Mouse (Mus musculus) midbrain, postnatal 0 days (tissue): ENCODE results near the gene Rxrg. TPM values are rescaled to one million over a fixed set of nuclear protein-coding genes. Genes with fewer than 3 reads are reported as not detected.

Experiments
- ATAC-seq: fragments of 200-750 bp; cut with Nextera tagmentation; 2 replicates; pipeline ENCODE4 v1.8.0; 2017; ENCODE audit warnings: moderate number of reproducible peaks, mild to moderate bottlenecking, moderate TSS enrichment, moderate library complexity; ENCODE audit not compliant: low FRiP score
- DNase-seq: peaks from one replicate; pipeline ENCODE4 v3.0.0-alpha.2; 2015; ENCODE audit warnings: low spot score
- H3K27ac ChIP-seq: fragments of 300-500 bp; sonication (generic); 2 replicates; pipeline ENCODE4 v1.5.1; 2014; ENCODE audit warnings: low read depth, mild to moderate bottlenecking, low read length, mixed read lengths
- H3K27me3 ChIP-seq: fragments of 300-500 bp; sonication (generic); 2 replicates; pipeline ENCODE4 v1.6.1; 2014; ENCODE audit warnings: low read length, control low read depth, mixed read lengths; ENCODE audit not compliant: insufficient read depth
- H3K36me3 ChIP-seq: fragments of 300-500 bp; sonication (generic); 2 replicates; pipeline ENCODE4 v1.6.1; 2014; ENCODE audit warnings: low read length, control low read depth, mixed read lengths; ENCODE audit not compliant: insufficient read depth
- H3K4me1 ChIP-seq: fragments of 300-500 bp; sonication (generic); 2 replicates; pipeline ENCODE4 v1.6.1; 2014; ENCODE audit warnings: mild to moderate bottlenecking, control low read depth, antibody characterized with exemption, low read length, mixed read lengths; ENCODE audit not compliant: insufficient read depth
- H3K4me2 ChIP-seq: fragments of 300-500 bp; sonication (generic); 2 replicates; pipeline ENCODE4 v1.6.1; 2014; ENCODE audit warnings: low read depth, mild to moderate bottlenecking, low read length, mixed read lengths; ENCODE audit not compliant: poor library complexity, severe bottlenecking
- H3K4me3 ChIP-seq: fragments of 300-500 bp; sonication (generic); 2 replicates; pipeline ENCODE4 v1.5.1; 2014; ENCODE audit warnings: low read depth, mild to moderate bottlenecking, low read length, moderate library complexity
- H3K9ac ChIP-seq: fragments of 300-500 bp; sonication (generic); replicated peaks from 2 replicates; pipeline ENCODE4 v1.6.1; 2014; ENCODE audit warnings: mild to moderate bottlenecking, low read length, moderate library complexity, mixed read lengths; ENCODE audit not compliant: poor library complexity, severe bottlenecking
- H3K9me3 ChIP-seq: fragments of 300-500 bp; sonication (generic); 2 replicates; pipeline ENCODE4 v1.6.1; 2016; ENCODE audit warnings: low read length, control low read depth
- CTCF ChIP-seq: IDR thresholded peaks from 2 replicates; pipeline ENCODE4 v1.5.1; 2016; ENCODE audit warnings: antibody characterized with exemption, mild to moderate bottlenecking
- WGBS: fragments of 180-500 bp; shearing (Covaris S2); extraction: QIAGEN DNeasy Blood & Tissue Kit; methylation state at CpG from one replicate; pipeline ENCODE4 v1.1.7; 2014; 5-methylcytosine and 5-hydroxymethylcytosine counted together
- polyA plus RNA-seq: library from polyadenylated mRNA; unstranded; fragments of >200 nt; fragmentation: Nextera tagmentation; extraction: Ambion mirVana; gene quantifications from 2 replicates; pipeline ENCODE4 v1.2.1, GENCODE M21; 2015
- total RNA-seq: library from RNA; depleted of rRNA; stranded (reverse); fragments of >200 nt; gene quantifications from 2 replicates; pipeline ENCODE4 v1.2.3, GENCODE M21; 2014

The Rxrg gene
- total and polyA plus RNA-seq, 2 experiments from 2014 or later, result 11.4 to 12.8 TPM

GRCm38 (mm10) chr1:167583195-167583594 is 15.0 kb upstream of the Rxrg start:
- no peak for TF ChIP-seq CTCF
- no peak for ATAC-seq
- 53% methylated on average over 6 of the region's 6 CpGs for WGBS
- no peaks in the 10 kb centered on the region for H3K27me3 ChIP-seq
- H3K9ac ChIP-seq, result no peak overlapping the region
- H3K9me3 ChIP-seq, result no peaks in the 10 kb centered on the region
- no peaks in the 10 kb centered on the region for H3K36me3 ChIP-seq
- H3K4me1 ChIP-seq, result peaks cover 7% of the 10 kb centered on the region; the same call in 1 of the 2 replicates
- H3K4me2 ChIP-seq, result no peak overlapping the region
- H3K4me3 ChIP-seq, result no peak overlapping the region
- no peak for DNase-seq
- H3K27ac ChIP-seq, result no peak overlapping the region

DNA sequence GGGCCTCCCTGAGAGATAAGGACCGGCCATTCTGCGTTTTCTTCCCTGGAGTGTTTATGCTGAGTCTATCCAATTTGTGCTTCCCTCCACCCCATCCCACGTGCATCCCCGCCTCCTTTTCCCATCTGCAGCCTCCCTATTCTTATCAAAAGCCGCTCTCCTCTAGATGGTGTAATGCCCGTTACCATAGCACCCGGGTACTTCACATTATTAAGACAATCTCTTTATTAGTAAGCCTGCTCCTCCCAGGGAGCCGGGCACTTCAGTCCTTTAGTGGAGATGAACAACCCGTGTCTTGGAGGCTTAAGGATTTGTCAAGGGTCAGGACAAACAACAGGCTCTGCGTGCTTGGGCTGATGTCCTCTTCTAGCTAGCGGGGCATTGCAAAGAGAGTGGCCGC is 14.3 kb upstream of the Rxrg start:
- Histone ChIP-seq H3K4me1 (peaks cover 7% of the 10 kb centered on the region; the same call in 1 of the 2 replicates), H3K27me3 (no peaks in the 10 kb centered on the region), H3K4me3 (no peak overlapping the region), H3K9me3 (no peaks in the 10 kb centered on the region), H3K36me3 (no peaks in the 10 kb centered on the region), H3K27ac (no peak overlapping the region), H3K4me2 (0 out of 2 replicates have a peak overlapping the region, but pooled peaks have one; percentile 12), H3K9ac (no peak overlapping the region)
- no peak for TF ChIP-seq CTCF
- 6% methylated on average over 12 of the region's 12 CpGs for WGBS
- ATAC-seq (peak; percentile 76), DNase-seq (peak; percentile 38)

DNA sequence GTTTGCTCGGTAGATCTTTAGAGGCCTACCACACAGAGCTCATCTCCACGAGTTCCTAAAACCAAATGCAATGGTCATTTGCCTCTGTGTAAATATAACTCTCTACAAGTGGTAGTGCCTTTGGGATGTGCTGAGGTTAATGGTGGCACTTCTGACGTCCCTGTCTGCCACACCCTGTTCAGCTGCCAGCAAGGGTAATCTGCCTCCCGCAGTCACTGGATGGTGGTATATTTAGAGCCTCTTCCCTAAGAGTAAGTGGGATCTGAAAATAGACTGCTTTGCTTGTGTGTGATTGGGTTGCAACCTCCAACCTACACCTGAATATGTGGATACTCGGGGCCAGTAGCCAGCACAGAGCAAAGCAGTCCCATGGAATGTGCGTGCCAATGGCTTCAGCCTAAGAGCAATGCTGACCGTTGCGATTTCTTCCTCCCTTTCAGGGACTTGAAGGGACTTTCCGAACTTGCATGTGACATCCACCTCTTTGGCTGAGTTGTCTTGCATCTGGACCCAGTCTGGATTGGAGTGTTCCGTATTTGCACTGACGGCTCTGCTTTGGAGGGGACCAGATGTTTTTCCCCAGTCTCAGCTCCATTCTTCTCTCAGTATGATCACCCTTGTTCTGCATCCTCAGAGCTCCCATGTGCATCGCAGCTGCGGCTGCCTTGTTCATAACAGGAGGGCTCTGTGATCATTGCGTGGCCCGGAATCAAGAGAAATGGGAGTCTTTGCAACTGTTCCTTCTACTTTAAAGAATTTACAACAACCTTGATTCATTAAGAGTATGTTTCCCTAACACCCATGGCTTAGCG is 9.2 kb upstream of the Rxrg start:
- DNase-seq, result no peak
- WGBS, result 89% methylated on average over 16 of the region's 16 CpGs
- Histone ChIP-seq H3K36me3 (no peaks in the 10 kb centered on the region), H3K9ac (no peak overlapping the region), H3K4me1 (peaks cover 2% of the 10 kb centered on the region; the same call in 1 of the 2 replicates), H3K27me3 (no peaks in the 10 kb centered on the region), H3K4me2 (no peak overlapping the region), H3K4me3 (no peak overlapping the region), H3K9me3 (no peaks in the 10 kb centered on the region), H3K27ac (no peak overlapping the region)
- no peak for TF ChIP-seq CTCF
- ATAC-seq, result no peak

DNA sequence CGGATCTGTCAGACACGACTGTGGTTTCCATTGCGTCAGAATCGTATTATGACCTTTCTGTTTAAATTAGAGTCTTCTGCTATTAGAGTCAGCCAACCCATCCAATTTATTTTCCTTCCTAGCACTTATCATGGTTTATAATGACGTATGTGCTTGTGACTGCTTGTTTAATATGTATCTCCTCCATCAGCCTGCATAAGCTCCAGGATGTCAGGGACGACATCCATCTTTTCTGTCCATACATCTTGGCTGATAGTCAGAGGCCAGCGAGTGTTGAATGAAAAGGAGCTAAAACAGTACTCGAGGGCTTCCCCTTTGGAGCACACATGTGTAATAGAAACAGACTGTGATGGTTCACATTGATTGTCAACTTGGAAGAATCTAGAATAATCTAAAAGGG is 6.0 kb upstream of the Rxrg start:
- Histone ChIP-seq H3K4me3 (no peak overlapping the region), H3K9ac (no peak overlapping the region), H3K9me3 (no peaks in the 10 kb centered on the region), H3K4me1 (no peaks in the 10 kb centered on the region), H3K36me3 (no peaks in the 10 kb centered on the region), H3K27me3 (no peaks in the 10 kb centered on the region), H3K27ac (no peak overlapping the region), H3K4me2 (no peak overlapping the region)
- no peak for TF ChIP-seq CTCF
- no peak for DNase-seq
- ATAC-seq, result no peak
- WGBS, result 77% methylated on average over 8 of the region's 8 CpGs

DNA sequence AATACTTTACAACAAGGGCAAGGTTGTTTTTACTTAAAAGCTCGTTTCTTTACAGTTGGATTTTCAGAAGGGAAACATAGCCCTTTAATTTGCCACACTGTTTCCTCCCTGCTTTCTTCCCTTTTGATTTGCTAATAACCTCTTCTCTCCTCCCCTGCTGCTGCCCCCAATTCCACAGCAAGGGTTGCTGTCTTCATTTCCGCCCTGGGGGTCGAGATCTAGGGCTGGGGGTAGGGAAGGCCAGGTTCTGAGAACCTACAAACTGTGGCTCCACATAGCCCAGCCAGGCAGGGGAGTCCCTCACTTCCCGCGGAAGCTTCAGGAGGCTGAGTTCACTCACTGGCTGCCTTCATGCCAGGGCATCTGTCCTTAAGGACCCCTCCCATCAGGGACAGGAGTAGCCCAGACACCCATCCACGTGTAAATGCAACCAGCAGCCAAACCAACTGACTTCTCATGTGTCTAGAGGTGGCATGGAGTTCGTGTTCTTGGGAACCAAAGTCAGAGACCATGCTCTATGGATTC is 1.1 kb downstream of the Rxrg start:
- 17% methylated on average over 7 of the region's 7 CpGs for WGBS
- no peak for DNase-seq

GRCm38 (mm10) chr1:167608201-167608741 is 10.1 kb downstream of the Rxrg start:
- ATAC-seq (peak; percentile 89), DNase-seq (peak; percentile 90)
- WGBS, result 4% methylated on average over 9 of the region's 9 CpGs
- peak overlapping the region; percentile 48 for H3K9ac ChIP-seq
- H3K9me3 ChIP-seq, result no peaks in the 10 kb centered on the region
- peak overlapping the region; percentile 68 for H3K27ac ChIP-seq
- peaks cover 10% of the 10 kb centered on the region; the same call in 1 of the 2 replicates for H3K4me1 ChIP-seq
- no peaks in the 10 kb centered on the region for H3K36me3 ChIP-seq
- peak overlapping the region; percentile 31 for H3K4me3 ChIP-seq
- H3K27me3 ChIP-seq, result no peaks in the 10 kb centered on the region
- no peak for TF ChIP-seq CTCF
- peak overlapping the region; percentile 71 for H3K4me2 ChIP-seq

More for the DNA sequence above, 1.1 kb downstream of the Rxrg start:
- 0 out of 2 replicates have a peak, but pooled peaks cover 8% of the 10 kb centered on the region for H3K27me3 ChIP-seq
- ATAC-seq, result no peak
- no peaks in the 10 kb centered on the region for H3K36me3 ChIP-seq
- H3K4me1 ChIP-seq, result no peaks in the 10 kb centered on the region; the same call in 1 of the 2 replicates
- no peak overlapping the region for H3K27ac ChIP-seq
- no peak overlapping the region for H3K9ac ChIP-seq
- H3K9me3 ChIP-seq, result no peaks in the 10 kb centered on the region
- H3K4me3 ChIP-seq, result peak overlapping the region; percentile 41
- peak overlapping the region; percentile 60 for H3K4me2 ChIP-seq
- TF ChIP-seq CTCF, result no peak
